Mouse (Mus musculus): ENCODE measurements at regions not wholly inside any gene's neighbourhood (a gene's known extent, or its start where the extent isn't known, plus 50 kb on each side); places are given as distances from the start of the nearest gene placed in this dataset.

GRCm38 (mm10) chr2:10990043-10990728 lies 181.7 kb upstream of the Prkcq start:
- ATAC-seq (ENCODE audit: low TSS enrichment): no peak

GRCm38 (mm10) chr2:10998798-10999197 lies 173.1 kb upstream of the Prkcq start:
- ATAC-seq (ENCODE audit: low TSS enrichment): no peak

DNA sequence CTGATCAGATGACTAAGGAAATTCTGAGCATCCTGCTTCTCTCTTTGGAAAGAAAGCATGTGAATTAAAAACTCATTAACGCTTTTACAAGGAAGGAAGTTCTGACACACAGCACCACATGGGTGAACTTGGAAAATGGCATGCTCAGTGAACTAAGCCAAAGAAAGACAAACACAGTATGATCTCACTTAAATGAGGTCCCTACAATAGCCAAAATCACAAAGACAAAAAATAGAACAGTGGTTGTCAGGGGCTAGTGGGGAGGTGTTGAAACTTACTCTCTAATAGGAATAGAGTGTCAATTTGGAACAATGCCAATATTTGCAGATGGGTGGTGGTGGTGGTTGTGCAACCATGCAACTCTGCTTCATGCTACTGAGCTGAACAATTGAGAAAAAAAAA lies 172.7 kb upstream of the Prkcq start:
- no peak for ATAC-seq (ENCODE audit: low TSS enrichment)

DNA sequence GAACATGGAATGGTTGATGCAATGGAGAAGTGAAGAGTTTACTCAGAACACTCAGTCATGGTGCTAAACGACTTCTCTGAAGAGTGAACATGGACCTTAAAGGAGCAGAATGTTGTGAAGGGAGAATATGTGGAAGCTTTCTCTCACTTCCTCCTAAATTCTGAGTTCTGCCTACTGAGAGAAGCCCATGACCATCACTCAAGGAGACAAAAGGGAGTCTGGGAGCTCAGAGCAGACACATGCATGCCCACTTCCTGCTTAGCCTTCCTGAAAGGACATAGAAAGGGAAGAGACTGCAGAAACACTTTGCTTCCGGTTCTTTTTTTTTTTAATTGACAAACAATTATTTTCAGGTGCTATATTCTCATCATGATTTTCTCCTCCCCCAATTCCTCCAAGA lies 166.1 kb upstream of the Prkcq start:
- no peak for ATAC-seq (ENCODE audit: low TSS enrichment)

GRCm38 (mm10) chr2:11011041-11011962 lies 160.6 kb upstream of the Prkcq start:
- ATAC-seq (ENCODE audit: low TSS enrichment): 0 out of 2 replicates have a peak, but pooled peaks have one; percentile 15

DNA sequence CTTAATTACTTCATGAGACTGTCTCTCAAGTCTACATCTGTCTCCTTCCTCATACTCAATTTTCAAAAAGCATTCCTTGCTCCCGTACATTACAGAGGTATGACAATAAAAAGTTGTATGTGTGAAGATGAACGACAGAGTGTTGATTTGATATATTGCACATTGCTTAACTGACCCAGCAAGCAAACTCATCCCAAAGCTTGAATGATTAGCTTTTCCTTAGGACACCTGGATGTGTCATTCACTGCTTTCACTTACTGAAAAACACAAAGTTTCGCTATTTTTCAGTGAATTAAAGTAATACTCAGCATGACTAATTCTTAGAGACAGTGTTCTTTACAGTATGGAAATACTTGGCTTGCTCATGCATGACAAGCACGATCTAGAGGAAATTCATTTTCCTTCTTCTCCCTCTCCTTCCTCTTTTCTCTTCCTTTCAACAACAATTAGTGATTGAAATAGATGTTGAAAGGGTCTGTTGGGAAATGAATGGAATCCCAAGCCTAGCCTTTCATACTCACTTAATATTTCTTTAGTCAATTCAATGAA lies 159.5 kb upstream of the Prkcq start:
- ATAC-seq (ENCODE audit: low TSS enrichment): no peak

DNA sequence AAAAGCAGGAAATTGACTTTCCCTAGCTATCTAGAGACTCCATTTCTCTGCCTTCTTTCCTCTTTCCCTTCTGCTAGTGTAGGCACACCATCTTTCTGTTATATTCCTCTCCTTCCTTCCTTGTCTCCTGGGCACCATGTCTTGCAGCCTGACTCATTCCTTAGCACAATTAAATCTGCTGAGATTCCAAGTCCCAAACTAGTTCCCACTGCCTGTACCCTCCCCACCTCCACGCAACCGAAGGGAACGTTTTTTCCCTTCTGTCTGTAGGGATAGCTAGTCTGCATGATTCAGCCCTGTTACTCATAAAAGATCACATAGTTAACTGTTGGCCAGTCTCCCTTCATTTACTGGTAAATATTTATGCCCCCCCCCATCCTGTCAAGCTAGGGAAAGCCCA lies 158.8 kb upstream of the Prkcq start:
- peak; percentile 88 for ATAC-seq (ENCODE audit: low TSS enrichment)

DNA sequence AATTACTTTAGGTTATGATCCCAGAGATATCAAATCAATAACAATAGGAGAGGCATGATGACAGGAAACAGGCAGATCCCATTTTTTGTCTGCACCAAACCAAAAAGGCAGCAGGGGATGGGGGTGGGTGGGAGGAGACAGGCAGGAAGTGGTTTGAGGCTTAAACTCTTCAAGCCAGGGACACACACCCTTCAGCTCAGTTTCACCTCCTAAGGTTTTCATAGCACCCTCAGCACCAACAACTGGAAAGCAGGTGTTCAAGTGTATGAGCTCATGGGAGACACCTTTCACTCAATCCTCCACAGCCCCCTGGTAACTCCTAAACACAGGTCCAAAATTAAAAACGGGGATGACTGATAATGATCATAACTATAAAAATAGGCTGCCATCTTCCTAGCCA lies 155.5 kb upstream of the Prkcq start:
- no peak for ATAC-seq (ENCODE audit: low TSS enrichment)

GRCm38 (mm10) chr2:11032891-11033290 lies 139.0 kb upstream of the Prkcq start:
- ATAC-seq (ENCODE audit: low TSS enrichment): no peak

- ATAC-seq (ENCODE audit: low TSS enrichment): no peak
These were observed 137.7 kb upstream of the Prkcq start for GRCm38 (mm10) chr2:11034178-11034577.

DNA sequence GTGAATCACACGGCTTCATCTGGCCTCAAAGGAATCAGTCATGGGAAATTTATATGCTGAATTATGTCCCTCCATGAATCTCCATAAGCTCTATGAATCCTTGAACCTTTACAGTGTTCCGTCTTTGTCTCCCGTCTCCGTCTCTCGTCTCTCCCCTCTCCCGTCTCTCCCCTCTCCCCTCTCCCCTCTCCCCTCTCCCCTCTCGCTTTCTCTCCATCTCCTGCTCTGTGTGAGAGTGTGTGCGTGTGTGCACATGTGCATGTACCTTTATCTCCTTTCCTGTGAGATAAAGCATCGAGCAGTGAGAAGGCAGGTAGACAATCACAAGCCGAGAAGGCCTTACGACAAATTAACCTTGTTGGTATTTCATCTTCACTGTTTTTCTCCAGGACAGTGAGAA lies 134.6 kb upstream of the Prkcq start:
- no peak for ATAC-seq (ENCODE audit: low TSS enrichment)

GRCm38 (mm10) chr2:11038440-11038839 lies 133.5 kb upstream of the Prkcq start:
- ATAC-seq (ENCODE audit: low TSS enrichment): no peak

DNA sequence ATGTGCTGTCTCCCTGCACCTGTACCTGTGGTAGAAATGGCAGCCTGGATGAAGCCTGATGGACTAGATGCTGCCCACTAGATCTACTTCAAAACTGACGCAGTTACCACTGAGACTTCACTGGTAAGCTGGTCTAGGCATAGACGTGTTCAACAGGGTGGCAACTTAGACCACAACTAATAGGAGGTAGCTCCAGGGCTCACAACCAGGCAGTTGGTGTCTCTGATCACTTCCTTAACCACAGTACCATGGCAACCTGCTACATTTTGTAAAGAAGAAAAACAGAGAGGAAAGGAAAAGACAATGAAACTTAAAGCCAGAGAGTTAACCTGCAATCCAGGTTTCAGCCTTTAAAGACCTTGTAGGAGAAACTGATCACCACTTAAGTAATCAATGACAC lies 131.9 kb upstream of the Prkcq start:
- no peak for ATAC-seq (ENCODE audit: low TSS enrichment)

DNA sequence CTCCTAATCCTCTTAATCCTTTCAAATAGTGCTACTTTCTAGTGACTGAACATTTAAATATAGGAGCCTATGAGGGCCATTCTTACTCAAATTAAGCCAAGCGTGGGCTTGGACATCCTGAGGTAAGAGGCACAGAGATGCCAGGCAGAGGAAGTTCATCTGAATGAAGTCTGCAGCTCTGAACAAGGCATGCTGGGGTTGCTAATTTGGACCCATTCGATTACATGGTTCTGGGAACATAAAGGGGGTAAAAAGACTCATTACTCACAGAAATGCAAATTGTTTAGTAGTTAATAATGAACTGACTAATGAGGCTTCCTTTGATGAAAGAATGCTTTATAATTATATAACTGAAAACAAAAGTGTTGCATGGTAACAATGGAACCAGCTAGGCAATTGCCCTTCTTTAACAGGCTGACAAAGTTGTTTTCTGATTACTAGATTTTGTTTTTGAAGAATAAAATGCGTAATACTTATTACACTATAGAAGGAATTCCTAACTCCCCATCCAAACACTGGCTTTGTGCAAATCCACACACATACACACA lies 127.1 kb upstream of the Prkcq start:
- ATAC-seq (ENCODE audit: low TSS enrichment): no peak

- ATAC-seq (ENCODE audit: low TSS enrichment): no peak
These were observed 120.3 kb upstream of the Prkcq start for GRCm38 (mm10) chr2:11051621-11052020.

DNA sequence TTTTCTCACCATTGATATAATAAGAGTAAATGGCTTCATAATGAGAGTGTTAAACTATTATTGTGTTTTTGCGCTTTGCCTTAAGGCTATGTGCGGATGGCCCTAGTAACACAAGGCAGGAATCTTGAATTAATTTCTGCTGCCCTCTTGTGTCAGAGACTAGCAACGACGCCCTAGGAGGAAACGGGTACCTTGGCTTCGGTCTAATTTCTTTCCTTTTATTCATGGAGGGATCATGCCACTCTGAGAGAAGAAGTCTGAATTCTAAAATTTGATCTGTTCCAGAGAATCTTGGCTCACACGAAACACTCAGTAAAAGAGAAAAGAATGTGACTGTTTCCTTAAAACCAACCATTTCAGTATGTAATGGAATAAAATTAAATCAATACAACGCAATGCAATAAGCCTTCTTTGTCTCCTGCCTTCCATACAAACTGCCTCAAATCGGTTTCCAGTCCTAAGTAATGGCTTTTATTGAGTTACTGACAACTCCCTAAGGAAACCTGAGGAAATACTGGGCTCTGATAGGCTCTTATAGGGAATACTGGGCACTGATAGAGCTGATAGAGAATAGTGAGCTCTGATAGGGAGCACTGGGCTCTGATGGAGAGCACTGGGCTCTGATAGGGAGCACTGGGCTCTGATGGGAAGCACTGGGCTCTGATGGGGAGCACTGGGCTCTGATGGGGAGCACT lies 112.0 kb upstream of the Prkcq start:
- peak; percentile 95 for ATAC-seq (ENCODE audit: low TSS enrichment)

GRCm38 (mm10) chr2:11067384-11067783 lies 104.5 kb upstream of the Prkcq start:
- no peak for ATAC-seq (ENCODE audit: low TSS enrichment)

DNA sequence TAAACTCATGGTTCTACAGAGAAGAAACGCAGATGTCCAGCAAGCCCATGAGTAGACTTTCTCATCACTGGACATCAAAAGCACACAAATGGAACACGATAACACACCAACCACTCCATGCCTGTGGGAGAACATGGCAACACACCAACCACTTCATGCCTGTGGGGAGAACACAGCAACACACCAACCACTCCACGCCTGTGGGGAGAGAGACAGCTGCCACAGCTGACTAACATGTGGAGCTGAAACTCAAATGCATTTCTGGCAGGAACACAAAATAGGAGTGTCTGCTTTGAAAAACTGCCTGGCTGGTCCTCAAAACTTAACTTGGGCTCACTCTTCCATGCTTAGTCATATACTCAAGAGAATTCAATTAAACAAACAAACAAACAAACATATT lies 88.4 kb upstream of the Prkcq start:
- ATAC-seq (ENCODE audit: low TSS enrichment): no peak

- ATAC-seq (ENCODE audit: low TSS enrichment): peak; percentile 55
These were observed 84.9 kb upstream of the Prkcq start for GRCm38 (mm10) chr2:11086996-11087395.

DNA sequence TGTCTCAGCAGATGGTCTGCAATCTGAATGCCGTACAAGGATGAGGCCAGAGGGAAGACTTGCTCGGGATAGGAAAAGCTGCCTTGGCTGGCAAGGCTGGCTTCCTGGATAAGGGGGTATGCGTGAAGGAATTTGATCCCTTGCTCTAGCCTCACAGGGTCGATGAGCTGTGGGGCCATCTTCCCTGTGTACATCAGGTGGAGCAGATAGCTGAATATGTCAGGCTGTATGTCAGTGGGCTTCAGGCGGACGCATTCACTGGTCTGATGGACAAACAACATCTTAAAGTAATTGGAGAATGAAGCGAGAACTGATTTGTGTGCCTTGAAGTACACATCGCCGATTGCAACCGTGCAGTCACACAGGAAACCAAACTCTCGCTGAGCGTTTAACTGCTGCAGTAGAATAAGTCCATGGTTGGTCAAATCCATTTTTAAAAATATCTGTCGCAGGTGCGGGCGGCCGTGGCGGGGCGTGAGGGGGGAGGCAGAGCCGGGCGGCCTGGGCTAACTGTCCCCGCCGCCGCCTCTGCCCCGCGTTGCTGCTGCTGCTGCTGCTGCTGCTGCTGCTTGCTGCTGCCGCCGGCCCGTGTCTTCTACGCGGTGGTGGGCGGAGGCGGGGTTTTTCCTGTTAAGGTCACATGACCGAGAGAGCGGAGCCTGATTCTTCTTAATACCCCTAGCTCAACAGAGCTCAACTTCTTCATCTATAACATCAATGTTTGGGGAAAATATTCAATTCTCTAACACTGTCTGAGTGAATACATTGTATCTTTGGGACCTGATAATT lies 71.9 kb upstream of the Prkcq start:
- peak; percentile 55 for ATAC-seq (ENCODE audit: low TSS enrichment)

GRCm38 (mm10) chr2:11113191-11113590 lies 58.7 kb upstream of the Prkcq start:
- ATAC-seq (ENCODE audit: low TSS enrichment): peak; percentile 92
